Mouse (Mus musculus): ENCODE results near the gene Trp53tg5.

- no peak for TF ChIP-seq GATA1 (IDR thresholded peaks at IDR 0.05; ENCODE audit: borderline replicate concordance, low read length)
- no peak for TF ChIP-seq FLI1 (IDR thresholded peaks at IDR 0.05; ENCODE audit: low read length)
Observed at GRCm38 (mm10) chr2:164449341-164450042, 24.0 kb downstream of the Trp53tg5 start.

Measured in megakaryocyte, embryonic 14.5 days (primary cell).